Mouse (Mus musculus): ENCODE data around the gene Acap1.
"Not testable (repeated sequence)": the region's sequence is repeated elsewhere in the genome, so short reads cannot be mapped to it uniquely, and the experiment has no call there.

The Acap1 gene

GRCm38 (mm10) chr11:69921114-69922011 lies 26.0 kb upstream of the Acap1 start, which contains the start of gene Eif5a:
Gene Eif5a, minus strand, starts transcription at chr11:69921958.
- DNase-seq (ENCODE audit: low read depth, low spot score) = peak; percentile 100

GRCm38 (mm10) chr11:69920266-69921031 lies 25.1 kb upstream of the Acap1 start:
- DNase-seq (ENCODE audit: low read depth, low spot score) = peak; percentile 60

- peak; percentile 77 for DNase-seq (ENCODE audit: low read depth, low spot score)
Observed at GRCm38 (mm10) chr11:69919661-69920265, 24.4 kb upstream of the Acap1 start.

GRCm38 (mm10) chr11:69919053-69919452 lies 23.7 kb upstream of the Acap1 start:
- DNase-seq (ENCODE audit: low read depth, low spot score) = no peak

- no peak for DNase-seq (ENCODE audit: low read depth, low spot score)
Observed at GRCm38 (mm10) chr11:69918118-69918517, 22.8 kb upstream of the Acap1 start.

- no peak for DNase-seq (ENCODE audit: low read depth, low spot score)
Observed at GRCm38 (mm10) chr11:69917379-69917948, 22.1 kb upstream of the Acap1 start.

GRCm38 (mm10) chr11:69916652-69917378 lies 21.5 kb upstream of the Acap1 start:
- not testable (repeated sequence) for DNase-seq (ENCODE audit: low read depth, low spot score)

GRCm38 (mm10) chr11:69915667-69916627 lies 20.6 kb upstream of the Acap1 start:
- no peak for DNase-seq (ENCODE audit: low read depth, low spot score)

GRCm38 (mm10) chr11:69914917-69915430 lies 19.6 kb upstream of the Acap1 start:
- no peak for DNase-seq (ENCODE audit: low read depth, low spot score)

- DNase-seq (ENCODE audit: low read depth, low spot score) = no peak
Observed at GRCm38 (mm10) chr11:69914372-69914764, 19.0 kb upstream of the Acap1 start.

- DNase-seq (ENCODE audit: low read depth, low spot score) = peak; percentile 99
Observed at GRCm38 (mm10) chr11:69913554-69914371, 18.4 kb upstream of the Acap1 start, which contains the start of gene Gps2. Gene Gps2, plus strand, starts transcription at chr11:69913888.

GRCm38 (mm10) chr11:69912716-69913530 lies 17.6 kb upstream of the Acap1 start:
- no peak for DNase-seq (ENCODE audit: low read depth, low spot score)

GRCm38 (mm10) chr11:69911701-69912100 lies 16.4 kb upstream of the Acap1 start:
- DNase-seq (ENCODE audit: low read depth, low spot score) = no peak

GRCm38 (mm10) chr11:69910781-69911560 lies 15.6 kb upstream of the Acap1 start:
- DNase-seq (ENCODE audit: low read depth, low spot score) = no peak

GRCm38 (mm10) chr11:69910177-69910576 lies 14.8 kb upstream of the Acap1 start:
- DNase-seq (ENCODE audit: low read depth, low spot score) = no peak

- no peak for DNase-seq (ENCODE audit: low read depth, low spot score)
Observed at GRCm38 (mm10) chr11:69909174-69909573, 13.8 kb upstream of the Acap1 start.

GRCm38 (mm10) chr11:69908645-69909044 lies 13.3 kb upstream of the Acap1 start:
- no peak for DNase-seq (ENCODE audit: low read depth, low spot score)

Measured in brain, adult 2 months (tissue).